Comparison of ENCODE assay signal across 33 mouse cellular contexts in genomic region chr4:92191649-92192048, GRCm38 (mm10). TPM values are rescaled to one million over a fixed set of nuclear protein-coding genes. Genes with fewer than 3 reads are reported as not detected.
"Had no signal": no experiment of that assay in that cellular context is flagged by ENCODE, and none has a peak within 500 bp of the region (broad histone marks: within the 10 kb centered on the region; RNA-seq: fewer than 3 reads in every experiment).

Gene Gm12666 (minus strand): TSS chr4:92191749.

RNA-seq across cellular contexts. Expression of gene Gm12666, which starts in this region (rescaled TPM):
- total RNA-seq: liver, adult 2 months; megakaryocyte progenitor cell, adult 5-6 weeks; megakaryocyte, adult 5-6 weeks; megakaryocyte-erythroid progenitor cell, adult 5-6 weeks; midbrain, postnatal 0 days; monocyte, adult 5-6 weeks had no signal
- polyA plus RNA-seq: limb, embryonic 10.5 days; limb, embryonic 11.5 days; limb, embryonic 12.5 days; limb, embryonic 13.5 days; limb, embryonic 14.5 days; limb, embryonic 15.5 days; liver, adult 2 months; liver, embryonic 11.5 days; liver, embryonic 12.5 days; liver, embryonic 13.5 days; liver, embryonic 14.5 days; liver, embryonic 15.5 days; liver, embryonic 16.5 days; liver, postnatal 0 days; lung, adult 2 months; lung, embryonic 14.5 days; lung, embryonic 15.5 days; lung, embryonic 16.5 days; lung, postnatal 0 days; macrophage; midbrain, embryonic 10.5 days; midbrain, embryonic 11.5 days; midbrain, embryonic 12.5 days; midbrain, embryonic 13.5 days; midbrain, embryonic 14.5 days; midbrain, embryonic 15.5 days; midbrain, embryonic 16.5 days; midbrain, postnatal 0 days; neural tube, embryonic 11.5 days had no signal
